Mouse (Mus musculus) embryonic facial prominence, embryonic 15.5 days (tissue): ENCODE data around the gene 9930104L06Rik. TPM values are rescaled to one million over a fixed set of nuclear protein-coding genes. Genes with fewer than 3 reads are reported as not detected.
A peak's percentile ranks its signal among the peaks of the same experiment; 100 is the strongest.

Source experiments
- ATAC-seq: fragments of 200-750 bp; cut with Nextera tagmentation; 2 replicates; pipeline ENCODE4 v1.8.0; 2017; ENCODE audit warnings: low read depth, moderate TSS enrichment; ENCODE audit not compliant: insufficient number of reproducible peaks, low FRiP score, low TSS enrichment
- H3K27ac ChIP-seq: fragments of 300-500 bp; sonication (generic); replicated peaks from 2 replicates; pipeline ENCODE4 v1.5.1; 2015; ENCODE audit warnings: mild to moderate bottlenecking, inconsistent platforms
- H3K27me3 ChIP-seq: fragments of 300-500 bp; sonication (generic); 2 replicates; pipeline ENCODE4 v1.6.1; 2015; ENCODE audit warnings: inconsistent platforms
- H3K36me3 ChIP-seq: fragments of 300-500 bp; sonication (generic); 2 replicates; pipeline ENCODE4 v1.6.1; 2015; ENCODE audit warnings: mild to moderate bottlenecking, inconsistent platforms
- H3K4me1 ChIP-seq: fragments of 300-500 bp; sonication (generic); 2 replicates; pipeline ENCODE4 v1.6.1; 2015; ENCODE audit warnings: inconsistent platforms
- H3K4me2 ChIP-seq: fragments of 300-500 bp; sonication (generic); replicated peaks from 2 replicates; pipeline ENCODE4 v1.6.1; 2015; ENCODE audit warnings: mild to moderate bottlenecking, inconsistent platforms
- H3K4me3 ChIP-seq: fragments of 300-500 bp; sonication (generic); replicated peaks from 2 replicates; pipeline ENCODE4 v1.5.1; 2015; ENCODE audit warnings: mild to moderate bottlenecking, inconsistent platforms
- H3K9ac ChIP-seq: fragments of 300-500 bp; sonication (generic); 2 replicates; pipeline ENCODE4 v1.6.1; 2015; ENCODE audit warnings: inconsistent platforms
- H3K9me3 ChIP-seq: fragments of 300-500 bp; sonication (generic); replicated peaks from 2 replicates; pipeline ENCODE4 v1.6.1; 2016; ENCODE audit warnings: inconsistent platforms
- WGBS: fragments of 180-500 bp; shearing (Covaris S2); methylation state at CpG from one replicate; pipeline ENCODE4 v1.1.7; 2015; 5-methylcytosine and 5-hydroxymethylcytosine counted together
- polyA plus RNA-seq: library from polyadenylated mRNA; unstranded; fragments of >200 nt; fragmentation: Nextera tagmentation; extraction: Ambion mirVana; gene quantifications from 2 replicates; pipeline ENCODE4 v1.2.1, GENCODE M21; 2015

The 9930104L06Rik gene
- polyA plus RNA-seq, 1 experiment from 2014 or later = 16.7 TPM

GRCm38 (mm10) chr4:124960940-124961339, 24.1 kb downstream of the 9930104L06Rik start:
- no peak; the same call in 1 of the 2 replicates for ATAC-seq
- 76% methylated on average over 11 of the region's 11 CpGs for WGBS
- no peaks in the 10 kb centered on the region for H3K27me3 ChIP-seq

GRCm38 (mm10) chr4:124962576-124962975, 25.7 kb downstream of the 9930104L06Rik start:
- Histone ChIP-seq H3K4me2 (no peak overlapping the region), H3K27ac (no peak overlapping the region), H3K27me3 (no peaks in the 10 kb centered on the region), H3K9me3 (no peaks in the 10 kb centered on the region), H3K36me3 (no peaks in the 10 kb centered on the region), H3K4me1 (peaks cover 8% of the 10 kb centered on the region; the same call in 1 of the 2 replicates), H3K4me3 (no peak overlapping the region), H3K9ac (no peak overlapping the region)
- no peak for ATAC-seq
- 34% methylated on average over 11 of the region's 11 CpGs for WGBS

More at GRCm38 (mm10) chr4:124960940-124961339, 24.1 kb downstream of the 9930104L06Rik start:
- no peak overlapping the region for H3K9ac ChIP-seq
- no peak overlapping the region for H3K4me2 ChIP-seq
- no peaks in the 10 kb centered on the region for H3K9me3 ChIP-seq
- no peak overlapping the region for H3K4me3 ChIP-seq
- no peaks in the 10 kb centered on the region for H3K36me3 ChIP-seq
- no peak overlapping the region for H3K27ac ChIP-seq
- H3K4me1 ChIP-seq = peaks cover 8% of the 10 kb centered on the region; the same call in 1 of the 2 replicates

- no peak for ATAC-seq
- H3K27ac ChIP-seq = no peak overlapping the region
- H3K4me2 ChIP-seq = no peak overlapping the region
- no peak overlapping the region for H3K9ac ChIP-seq
- no peaks in the 10 kb centered on the region for H3K36me3 ChIP-seq
- 32% methylated on average over 8 of the region's 8 CpGs for WGBS
- H3K4me1 ChIP-seq = peaks cover 24% of the 10 kb centered on the region
- H3K4me3 ChIP-seq = no peak overlapping the region
- no peaks in the 10 kb centered on the region for H3K27me3 ChIP-seq
- H3K9me3 ChIP-seq = no peaks in the 10 kb centered on the region
Measured at GRCm38 (mm10) chr4:124964912-124965599, 28.2 kb downstream of the 9930104L06Rik start.

GRCm38 (mm10) chr4:124968711-124969110, 31.9 kb downstream of the 9930104L06Rik start:
- peaks cover 54% of the 10 kb centered on the region for H3K4me1 ChIP-seq
- H3K27ac ChIP-seq = peak overlapping the region; percentile 69
- H3K4me2 ChIP-seq = peak overlapping the region; percentile 4; the same call in 1 of the 2 replicates
- peak; percentile 69 for ATAC-seq
- H3K36me3 ChIP-seq = no peaks in the 10 kb centered on the region
- H3K4me3 ChIP-seq = no peak overlapping the region
- H3K9ac ChIP-seq = no peak overlapping the region
- no peaks in the 10 kb centered on the region for H3K9me3 ChIP-seq
- H3K27me3 ChIP-seq = peaks cover 9% of the 10 kb centered on the region
- 33% methylated on average over 6 of the region's 6 CpGs for WGBS

- WGBS = 37% methylated on average over 7 of the region's 7 CpGs
- H3K4me3 ChIP-seq = no peak overlapping the region
- peaks cover 15% of the 10 kb centered on the region for H3K27me3 ChIP-seq
- peak; percentile 65 for ATAC-seq
- H3K4me2 ChIP-seq = peak overlapping the region; percentile 4; the same call in 1 of the 2 replicates
- H3K9ac ChIP-seq = no peak overlapping the region
- no peaks in the 10 kb centered on the region for H3K36me3 ChIP-seq
- H3K27ac ChIP-seq = peak overlapping the region; percentile 69
- no peaks in the 10 kb centered on the region for H3K9me3 ChIP-seq
- H3K4me1 ChIP-seq = peaks cover 54% of the 10 kb centered on the region
Measured at GRCm38 (mm10) chr4:124969219-124969848, 32.5 kb downstream of the 9930104L06Rik start.

GRCm38 (mm10) chr4:124970194-124970593, 33.3 kb downstream of the 9930104L06Rik start:
- H3K4me3 ChIP-seq = no peak overlapping the region
- no peak overlapping the region for H3K9ac ChIP-seq
- no peak overlapping the region for H3K27ac ChIP-seq
- WGBS = 65% methylated on average over 11 of the region's 11 CpGs
- ATAC-seq = no peak
- H3K4me1 ChIP-seq = peaks cover 54% of the 10 kb centered on the region
- no peaks in the 10 kb centered on the region for H3K9me3 ChIP-seq
- peaks cover 16% of the 10 kb centered on the region for H3K27me3 ChIP-seq
- H3K4me2 ChIP-seq = no peak overlapping the region
- H3K36me3 ChIP-seq = no peaks in the 10 kb centered on the region

- H3K9ac ChIP-seq = no peak overlapping the region
- H3K36me3 ChIP-seq = no peaks in the 10 kb centered on the region
- no peaks in the 10 kb centered on the region for H3K9me3 ChIP-seq
- H3K4me1 ChIP-seq = peaks cover 54% of the 10 kb centered on the region
- no peak overlapping the region for H3K4me2 ChIP-seq
- H3K27me3 ChIP-seq = peaks cover 18% of the 10 kb centered on the region
- no peak overlapping the region for H3K27ac ChIP-seq
- WGBS = 43% methylated on average over 5 of the region's 5 CpGs
- ATAC-seq = no peak
- no peak overlapping the region for H3K4me3 ChIP-seq
Measured at GRCm38 (mm10) chr4:124970677-124971076, 33.8 kb downstream of the 9930104L06Rik start.

- Histone ChIP-seq H3K4me1 (peaks cover 54% of the 10 kb centered on the region), H3K27ac (no peak overlapping the region), H3K36me3 (no peaks in the 10 kb centered on the region), H3K4me2 (no peak overlapping the region), H3K9ac (no peak overlapping the region), H3K27me3 (peaks cover 19% of the 10 kb centered on the region), H3K9me3 (no peaks in the 10 kb centered on the region), H3K4me3 (no peak overlapping the region)
- WGBS = 71% methylated on average over 8 of the region's 8 CpGs
- no peak for ATAC-seq
Measured at GRCm38 (mm10) chr4:124971094-124971493, 34.2 kb downstream of the 9930104L06Rik start.

GRCm38 (mm10) chr4:124972316-124972715, 35.5 kb downstream of the 9930104L06Rik start:
- Histone ChIP-seq H3K4me1 (peaks cover 54% of the 10 kb centered on the region), H3K36me3 (no peaks in the 10 kb centered on the region), H3K27me3 (peaks cover 19% of the 10 kb centered on the region), H3K9me3 (no peaks in the 10 kb centered on the region), H3K4me2 (no peak overlapping the region), H3K9ac (no peak overlapping the region), H3K4me3 (no peak overlapping the region), H3K27ac (no peak overlapping the region)
- no peak for ATAC-seq
- 17% methylated on average over 9 of the region's 9 CpGs for WGBS

- no peaks in the 10 kb centered on the region for H3K36me3 ChIP-seq
- H3K4me2 ChIP-seq = no peak overlapping the region
- peaks cover 50% of the 10 kb centered on the region for H3K4me1 ChIP-seq
- ATAC-seq = no peak
- 73% methylated on average over 2 of the region's 2 CpGs for WGBS
- H3K4me3 ChIP-seq = no peak overlapping the region
- H3K27me3 ChIP-seq = peaks cover 19% of the 10 kb centered on the region
- no peak overlapping the region for H3K9ac ChIP-seq
- no peak overlapping the region for H3K27ac ChIP-seq
- no peaks in the 10 kb centered on the region for H3K9me3 ChIP-seq
Measured at GRCm38 (mm10) chr4:124973296-124973695, 36.4 kb downstream of the 9930104L06Rik start.

GRCm38 (mm10) chr4:124978201-124978600, 41.4 kb downstream of the 9930104L06Rik start:
- H3K9me3 ChIP-seq = no peaks in the 10 kb centered on the region
- H3K4me3 ChIP-seq = no peak overlapping the region
- H3K27me3 ChIP-seq = peaks cover 37% of the 10 kb centered on the region
- H3K4me2 ChIP-seq = no peak overlapping the region
- WGBS = 27% methylated on average over 5 of the region's 5 CpGs
- no peak overlapping the region for H3K9ac ChIP-seq
- H3K4me1 ChIP-seq = peaks cover 4% of the 10 kb centered on the region
- no peak overlapping the region for H3K27ac ChIP-seq
- no peaks in the 10 kb centered on the region for H3K36me3 ChIP-seq
- ATAC-seq = no peak
